Mouse (Mus musculus) kidney, postnatal 0 days (tissue): ENCODE measurements around the gene Col23a1. TPM values are rescaled to one million over a fixed set of nuclear protein-coding genes. Genes with fewer than 3 reads are reported as not detected.
A peak's percentile ranks its signal among the peaks of the same experiment; 100 is the strongest.
"Not testable (repeated sequence)": the region's sequence is repeated elsewhere in the genome, so short reads cannot be mapped to it uniquely, and the experiment has no call there.

Experiments
- ATAC-seq: fragments of 200-750 bp; cut with Nextera tagmentation; replicated peaks from 2 replicates; pipeline ENCODE4 v1.8.0; 2017; ENCODE audit warnings: low read depth, moderate number of reproducible peaks, moderate TSS enrichment, moderate library complexity; ENCODE audit not compliant: low FRiP score
- DNase-seq: peaks from one replicate; pipeline ENCODE4 v3.0.0-alpha.2; 2016; ENCODE audit warnings: low spot score
- H3K27ac ChIP-seq: fragments of 300-500 bp; sonication (generic); 2 replicates; pipeline ENCODE4 v1.5.1; 2014; ENCODE audit warnings: mild to moderate bottlenecking
- H3K27me3 ChIP-seq: fragments of 300-500 bp; sonication (generic); 2 replicates; pipeline ENCODE4 v1.6.1; 2014; ENCODE audit warnings: low read length, mixed read lengths; ENCODE audit not compliant: insufficient read depth
- H3K36me3 ChIP-seq: fragments of 300-500 bp; sonication (generic); 2 replicates; pipeline ENCODE4 v1.6.1; 2014; ENCODE audit warnings: low read length, mixed read lengths; ENCODE audit not compliant: insufficient read depth
- H3K4me1 ChIP-seq: fragments of 300-500 bp; sonication (generic); replicated peaks from 2 replicates; pipeline ENCODE4 v1.6.1; 2014; ENCODE audit warnings: antibody characterized with exemption, low read length, mixed read lengths; ENCODE audit not compliant: insufficient read depth
- H3K4me2 ChIP-seq: fragments of 300-500 bp; sonication (generic); 2 replicates; pipeline ENCODE4 v1.6.1; 2014; ENCODE audit warnings: mild to moderate bottlenecking, low read length, moderate library complexity, mixed read lengths
- H3K4me3 ChIP-seq: fragments of 300-500 bp; sonication (generic); replicated peaks from 2 replicates; pipeline ENCODE4 v1.5.1; 2014; ENCODE audit warnings: low read depth, low read length
- H3K9ac ChIP-seq: fragments of 300-500 bp; sonication (generic); 2 replicates; pipeline ENCODE4 v1.6.1; 2014; ENCODE audit warnings: low read depth, low read length
- H3K9me3 ChIP-seq: fragments of 300-500 bp; sonication (generic); replicated peaks from 2 replicates; pipeline ENCODE4 v1.6.1; 2016; ENCODE audit warnings: low read length, inconsistent platforms, mixed read lengths
- CTCF ChIP-seq: IDR thresholded peaks from 2 replicates; pipeline ENCODE4 v1.5.1; 2016; ENCODE audit warnings: antibody characterized with exemption, low read depth, mild to moderate bottlenecking, moderate library complexity
- WGBS: fragments of 180-500 bp; shearing (Covaris S2); extraction: QIAGEN DNeasy Blood & Tissue Kit; methylation state at CpG from one replicate; pipeline ENCODE4 v1.1.7; 2014; 5-methylcytosine and 5-hydroxymethylcytosine counted together
- polyA plus RNA-seq: library from polyadenylated mRNA; unstranded; fragments of >200 nt; fragmentation: Nextera tagmentation; extraction: Ambion mirVana; gene quantifications from 2 replicates; pipeline ENCODE4 v1.2.1, GENCODE M21; 2015

The Col23a1 gene
- polyA plus RNA-seq, 1 experiment from 2014 or later: 6.8 TPM

GRCm38 (mm10) chr11:51627907-51628306 lies 338.2 kb downstream of the Col23a1 start:
- H3K4me3 ChIP-seq: no peak overlapping the region
- H3K27ac ChIP-seq: no peak overlapping the region
- 81% methylated on average over 8 of the region's 8 CpGs for WGBS
- ATAC-seq (no peak), DNase-seq (no peak)
- H3K4me2 ChIP-seq: no peak overlapping the region
- H3K27me3 ChIP-seq: no peaks in the 10 kb centered on the region
- TF ChIP-seq CTCF: no peak
- peaks cover 39% of the 10 kb centered on the region for H3K36me3 ChIP-seq
- H3K9me3 ChIP-seq: no peaks in the 10 kb centered on the region
- H3K9ac ChIP-seq: no peak overlapping the region
- 0 out of 2 replicates have a peak, but pooled peaks cover 7% of the 10 kb centered on the region for H3K4me1 ChIP-seq

- ATAC-seq (no peak), DNase-seq (no peak)
- H3K9me3 ChIP-seq: no peaks in the 10 kb centered on the region
- 0 out of 2 replicates have a peak, but pooled peaks cover 7% of the 10 kb centered on the region for H3K4me1 ChIP-seq
- H3K9ac ChIP-seq: no peak overlapping the region
- TF ChIP-seq CTCF: no peak
- H3K27me3 ChIP-seq: no peaks in the 10 kb centered on the region
- no peak overlapping the region for H3K4me2 ChIP-seq
- H3K36me3 ChIP-seq: peaks cover 21% of the 10 kb centered on the region; the same call in 1 of the 2 replicates
- H3K4me3 ChIP-seq: no peak overlapping the region
- 77% methylated on average over 15 of the region's 15 CpGs for WGBS
- H3K27ac ChIP-seq: no peak overlapping the region
These were observed 340.1 kb downstream of the Col23a1 start for GRCm38 (mm10) chr11:51629651-51630314.

DNA sequence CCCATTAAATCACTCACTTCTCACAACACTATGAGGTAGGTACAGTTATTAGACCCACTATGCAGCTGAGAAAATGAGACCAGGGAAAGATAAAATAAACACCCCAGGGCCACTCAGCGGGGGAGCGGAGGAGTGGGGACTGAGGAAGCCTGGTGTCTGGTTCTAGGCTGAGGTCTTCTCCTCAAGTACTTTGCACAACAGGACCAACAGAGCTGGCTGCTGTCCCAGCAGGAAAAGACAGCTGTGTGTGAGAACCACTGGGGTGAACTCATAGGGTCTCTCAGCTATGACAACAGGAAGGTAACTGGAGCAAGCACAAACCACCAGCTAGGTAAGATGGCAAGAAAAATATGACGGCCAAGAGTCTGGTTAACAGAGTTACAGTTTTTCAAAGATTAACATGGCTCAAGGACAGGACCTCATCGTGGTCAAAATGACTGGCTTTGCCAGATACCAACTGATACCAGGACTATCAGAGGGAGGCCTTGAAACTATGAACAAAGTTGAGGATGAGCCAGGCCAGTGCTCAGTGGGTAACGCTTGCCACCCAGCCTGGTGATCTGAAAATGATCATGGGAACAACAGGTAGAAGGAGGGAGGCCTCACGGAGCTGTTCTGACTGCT lies 342.5 kb downstream of the Col23a1 start:
- H3K27ac ChIP-seq: peak overlapping the region; percentile 73
- H3K9me3 ChIP-seq: no peaks in the 10 kb centered on the region
- no peak overlapping the region for H3K4me2 ChIP-seq
- no peak overlapping the region for H3K9ac ChIP-seq
- ATAC-seq (no peak), DNase-seq (no peak)
- H3K36me3 ChIP-seq: 0 out of 2 replicates have a peak, but pooled peaks cover 10% of the 10 kb centered on the region
- no peak for TF ChIP-seq CTCF
- no peak overlapping the region for H3K4me3 ChIP-seq
- WGBS: 55% methylated on average over 6 of the region's 6 CpGs
- H3K4me1 ChIP-seq: 0 out of 2 replicates have a peak, but pooled peaks cover 7% of the 10 kb centered on the region
- H3K27me3 ChIP-seq: no peaks in the 10 kb centered on the region

DNA sequence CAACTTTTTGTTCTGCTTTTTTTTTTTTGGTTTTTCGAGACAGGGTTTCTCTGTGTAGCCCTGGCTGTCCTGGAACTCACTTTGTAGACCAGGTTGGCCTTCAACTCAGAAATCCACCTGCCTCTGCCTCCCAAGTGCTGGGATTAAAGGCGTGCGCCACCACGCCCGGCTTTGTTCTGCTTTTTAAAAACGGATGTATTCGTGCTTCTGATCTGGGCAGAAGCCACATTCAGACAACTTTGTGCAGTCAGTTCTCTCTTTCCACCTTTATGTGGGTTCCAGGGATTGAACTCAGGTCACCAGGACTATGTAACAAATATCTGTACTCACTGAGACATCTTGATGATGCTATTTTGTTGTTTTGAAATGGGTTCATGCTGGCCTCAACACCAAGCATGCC lies 343.5 kb downstream of the Col23a1 start:
- not testable (repeated sequence) for H3K4me2 ChIP-seq, H3K27me3 ChIP-seq, H3K4me3 ChIP-seq, H3K27ac ChIP-seq, H3K9ac ChIP-seq, H3K9me3 ChIP-seq, DNase-seq, H3K36me3 ChIP-seq, ATAC-seq
- peaks cover 13% of the 10 kb centered on the region; the same call in 1 of the 2 replicates for H3K4me1 ChIP-seq
- 95% methylated on average over 7 of the region's 7 CpGs for WGBS

Other genes starting within 250 kb of the Col23a1 start
- gene Olfr1375, start 241.8 kb upstream of the Col23a1 start, polyA plus RNA-seq: not detected in 2 replicates
- 9.2 and 10.9 TPM in 2 replicates for gene Zfp354a, start 230.7 kb upstream of the Col23a1 start, polyA plus RNA-seq
- not detected in 2 replicates for gene Gm12569, start 69.4 kb upstream of the Col23a1 start, polyA plus RNA-seq
- gene Clk4, start 28.2 kb upstream of the Col23a1 start, polyA plus RNA-seq: 90.0 and 96.8 TPM in 2 replicates
- 0.74 and 1.0 TPM in 2 replicates for gene BC049762, start 26.9 kb upstream of the Col23a1 start, polyA plus RNA-seq